Mouse (Mus musculus) midbrain, postnatal 0 days (tissue): ENCODE data around the gene Shisa5. TPM values are rescaled to one million over a fixed set of nuclear protein-coding genes. Genes with fewer than 3 reads are reported as not detected.

ENCODE experiments used
- ATAC-seq: fragments of 200-750 bp; cut with Nextera tagmentation; 2 replicates; pipeline ENCODE4 v1.8.0; 2017; ENCODE audit warnings: moderate number of reproducible peaks, mild to moderate bottlenecking, moderate TSS enrichment, moderate library complexity; ENCODE audit not compliant: low FRiP score
- DNase-seq: peaks from one replicate; pipeline ENCODE4 v3.0.0-alpha.2; 2015; ENCODE audit warnings: low spot score
- H3K27ac ChIP-seq: fragments of 300-500 bp; sonication (generic); 2 replicates; pipeline ENCODE4 v1.5.1; 2014; ENCODE audit warnings: low read depth, mild to moderate bottlenecking, low read length, mixed read lengths
- H3K27me3 ChIP-seq: fragments of 300-500 bp; sonication (generic); 2 replicates; pipeline ENCODE4 v1.6.1; 2014; ENCODE audit warnings: low read length, control low read depth, mixed read lengths; ENCODE audit not compliant: insufficient read depth
- H3K36me3 ChIP-seq: fragments of 300-500 bp; sonication (generic); 2 replicates; pipeline ENCODE4 v1.6.1; 2014; ENCODE audit warnings: low read length, control low read depth, mixed read lengths; ENCODE audit not compliant: insufficient read depth
- H3K4me1 ChIP-seq: fragments of 300-500 bp; sonication (generic); 2 replicates; pipeline ENCODE4 v1.6.1; 2014; ENCODE audit warnings: mild to moderate bottlenecking, control low read depth, antibody characterized with exemption, low read length, mixed read lengths; ENCODE audit not compliant: insufficient read depth
- H3K4me2 ChIP-seq: fragments of 300-500 bp; sonication (generic); 2 replicates; pipeline ENCODE4 v1.6.1; 2014; ENCODE audit warnings: low read depth, mild to moderate bottlenecking, low read length, mixed read lengths; ENCODE audit not compliant: poor library complexity, severe bottlenecking
- H3K4me3 ChIP-seq: fragments of 300-500 bp; sonication (generic); 2 replicates; pipeline ENCODE4 v1.5.1; 2014; ENCODE audit warnings: low read depth, mild to moderate bottlenecking, low read length, moderate library complexity
- H3K9ac ChIP-seq: fragments of 300-500 bp; sonication (generic); replicated peaks from 2 replicates; pipeline ENCODE4 v1.6.1; 2014; ENCODE audit warnings: mild to moderate bottlenecking, low read length, moderate library complexity, mixed read lengths; ENCODE audit not compliant: poor library complexity, severe bottlenecking
- H3K9me3 ChIP-seq: fragments of 300-500 bp; sonication (generic); 2 replicates; pipeline ENCODE4 v1.6.1; 2016; ENCODE audit warnings: low read length, control low read depth
- CTCF ChIP-seq: IDR thresholded peaks from 2 replicates; pipeline ENCODE4 v1.5.1; 2016; ENCODE audit warnings: antibody characterized with exemption, mild to moderate bottlenecking
- WGBS: fragments of 180-500 bp; shearing (Covaris S2); extraction: QIAGEN DNeasy Blood & Tissue Kit; methylation state at CpG from one replicate; pipeline ENCODE4 v1.1.7; 2014; 5-methylcytosine and 5-hydroxymethylcytosine counted together
- polyA plus RNA-seq: library from polyadenylated mRNA; unstranded; fragments of >200 nt; fragmentation: Nextera tagmentation; extraction: Ambion mirVana; gene quantifications from 2 replicates; pipeline ENCODE4 v1.2.1, GENCODE M21; 2015
- total RNA-seq: library from RNA; depleted of rRNA; stranded (reverse); fragments of >200 nt; gene quantifications from 2 replicates; pipeline ENCODE4 v1.2.3, GENCODE M21; 2014

Gene Shisa5
- total and polyA plus RNA-seq, 2 experiments from 2014 or later, result 75.0 to 79.7 TPM

DNA sequence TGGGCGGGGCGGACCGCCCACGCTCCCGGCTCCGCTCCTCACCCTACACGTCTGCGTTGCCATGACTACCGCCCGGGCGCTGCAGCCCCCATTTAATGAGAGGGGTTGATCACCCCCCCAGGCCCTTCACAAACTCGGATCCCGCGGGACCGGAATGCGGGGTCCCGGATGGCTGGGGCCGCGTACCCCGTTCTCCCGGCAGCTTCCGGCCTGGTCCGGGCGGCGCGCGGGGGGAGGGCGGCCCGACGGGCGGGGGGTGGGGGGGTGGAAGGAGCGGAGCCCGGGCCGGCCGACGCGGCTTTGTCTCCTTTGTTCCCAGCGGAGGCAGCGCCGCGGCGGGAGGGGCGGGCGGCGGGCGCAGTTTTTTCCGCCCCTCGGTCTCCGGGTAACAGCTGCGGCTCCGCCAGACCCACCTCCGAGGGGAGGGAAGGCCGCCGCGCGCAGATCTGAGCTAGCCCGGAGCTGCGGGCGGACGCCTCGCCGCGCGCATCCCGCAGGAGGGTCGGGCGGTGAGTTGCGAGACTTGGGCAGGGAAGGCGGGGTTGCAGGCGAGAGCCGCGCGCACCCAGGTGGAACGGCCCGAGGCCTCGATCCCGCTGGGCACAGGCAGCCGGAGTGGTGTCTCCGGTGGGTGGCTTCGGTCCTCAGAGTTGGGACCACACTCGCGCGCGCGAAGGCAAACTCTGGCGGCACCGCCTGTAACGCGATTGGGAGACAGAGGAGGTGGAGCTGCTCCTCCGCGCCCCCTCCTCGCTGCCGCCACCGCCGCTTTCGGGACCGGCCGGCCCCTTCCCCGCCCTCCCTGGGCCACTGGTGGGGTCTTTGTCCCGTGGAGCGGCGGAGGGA is 57.0 kb downstream of the Shisa5 start, which contains the start of gene Plxnb1:
Gene Plxnb1 (plus strand): TSS at position 253 of the 846 bp plus-strand sequence.
- H3K4me2 ChIP-seq, result peak within 1 kb of the TSS; percentile 87
- no peaks in the 10 kb centered on the region for H3K9me3 ChIP-seq
- peaks cover 26% of the 10 kb centered on the region for H3K4me1 ChIP-seq
- WGBS, result under 1% methylated on average over 73 of the region's 102 CpGs
- H3K27ac ChIP-seq, result peak within 1 kb of the TSS; percentile 97
- DNase-seq (peak; percentile 84), ATAC-seq (peak; percentile 59)
- H3K27me3 ChIP-seq, result no peaks in the 10 kb centered on the region
- H3K9ac ChIP-seq, result peak within 1 kb of the TSS; percentile 88
- TF ChIP-seq CTCF, result no peak
- H3K4me3 ChIP-seq, result peak within 1 kb of the TSS; percentile 74
- H3K36me3 ChIP-seq, result peaks cover 22% of the 10 kb centered on the region

DNA sequence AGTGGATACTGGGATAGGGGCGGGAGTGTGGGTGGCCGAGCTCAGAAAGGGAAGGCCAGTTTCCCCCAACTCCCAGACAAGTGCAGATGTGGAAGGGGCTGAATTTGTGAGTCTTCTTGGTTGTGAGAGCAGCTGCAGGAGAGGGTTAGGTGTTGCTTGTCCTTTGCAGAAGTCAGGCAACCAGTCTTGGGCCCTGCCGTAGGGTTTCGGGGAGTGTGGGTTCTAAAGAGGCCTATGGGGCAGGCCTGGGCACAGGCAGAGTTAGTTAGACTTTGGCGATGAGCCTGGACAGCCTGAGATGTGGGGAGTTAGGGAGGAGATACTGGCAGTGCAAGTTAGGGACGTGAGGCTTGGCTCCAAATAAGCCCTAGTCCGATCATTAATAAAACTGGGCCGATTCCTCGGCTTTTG is 57.9 kb downstream of the Shisa5 start:
- H3K36me3 ChIP-seq, result peaks cover 20% of the 10 kb centered on the region
- H3K27me3 ChIP-seq, result no peaks in the 10 kb centered on the region
- H3K4me3 ChIP-seq, result peak overlapping the region; percentile 74
- peak overlapping the region; percentile 97 for H3K27ac ChIP-seq
- TF ChIP-seq CTCF, result no peak
- WGBS, result 4% methylated on average over 9 of the region's 9 CpGs
- ATAC-seq (no peak), DNase-seq (peak; percentile 41)
- H3K9me3 ChIP-seq, result no peaks in the 10 kb centered on the region
- H3K4me1 ChIP-seq, result peaks cover 26% of the 10 kb centered on the region
- peak overlapping the region; percentile 88 for H3K9ac ChIP-seq
- peak overlapping the region; percentile 87 for H3K4me2 ChIP-seq

DNA sequence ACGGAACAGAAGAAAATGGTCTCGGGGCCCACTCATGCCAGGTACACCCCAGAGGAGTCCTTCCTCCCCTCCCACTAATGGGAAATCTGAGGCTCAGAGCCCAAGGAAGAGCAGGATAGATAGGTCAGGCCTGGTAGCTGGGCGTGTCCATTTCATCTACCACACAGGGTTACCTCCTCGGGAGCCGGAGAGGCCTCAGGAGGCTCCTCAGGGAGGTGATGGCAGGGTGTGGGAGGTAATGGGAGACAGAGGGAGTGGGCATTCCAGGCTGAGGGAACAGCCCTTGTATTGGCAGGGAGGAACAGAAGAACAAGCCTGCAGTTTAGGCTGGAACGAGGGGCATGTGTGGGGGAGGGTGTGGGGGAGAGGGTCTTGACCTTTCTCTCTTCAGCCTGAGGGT is 58.5 kb downstream of the Shisa5 start:
- 4% methylated on average over 6 of the region's 6 CpGs for WGBS
- Histone ChIP-seq H3K27ac (peak overlapping the region; percentile 97), H3K4me2 (peak overlapping the region; percentile 87), H3K9me3 (no peaks in the 10 kb centered on the region), H3K4me3 (peak overlapping the region; percentile 74), H3K9ac (peak overlapping the region; percentile 88), H3K4me1 (peaks cover 26% of the 10 kb centered on the region), H3K36me3 (peaks cover 14% of the 10 kb centered on the region), H3K27me3 (no peaks in the 10 kb centered on the region)
- no peak for TF ChIP-seq CTCF
- DNase-seq (no peak), ATAC-seq (no peak)

DNA sequence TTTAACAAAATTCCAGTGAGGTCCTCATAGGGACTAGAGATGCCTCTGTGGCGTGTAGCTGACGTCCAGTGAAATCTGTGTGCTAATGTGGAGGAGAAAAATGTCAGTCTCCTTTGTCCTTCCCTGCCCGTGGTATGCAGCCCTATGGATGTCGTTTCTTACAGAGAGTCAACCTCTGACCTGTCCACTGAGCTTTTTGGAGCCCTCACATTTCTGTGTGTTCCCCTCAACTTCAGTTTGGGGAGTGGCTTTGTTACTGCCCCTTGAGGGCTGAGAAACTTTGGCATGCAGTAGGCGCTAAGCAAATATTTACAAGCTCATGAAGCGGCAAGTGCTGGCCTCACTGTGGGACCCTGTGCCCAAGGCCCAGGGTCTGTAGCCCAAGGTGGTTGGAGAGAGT is 58.9 kb downstream of the Shisa5 start:
- Histone ChIP-seq H3K36me3 (peaks cover 11% of the 10 kb centered on the region), H3K27ac (peak overlapping the region; percentile 97), H3K9ac (peak overlapping the region; percentile 88), H3K9me3 (no peaks in the 10 kb centered on the region), H3K27me3 (no peaks in the 10 kb centered on the region), H3K4me1 (peaks cover 26% of the 10 kb centered on the region), H3K4me3 (peak overlapping the region; percentile 74), H3K4me2 (peak overlapping the region; percentile 87)
- ATAC-seq (no peak), DNase-seq (no peak)
- WGBS, result 17% methylated on average over 6 of the region's 6 CpGs
- no peak for TF ChIP-seq CTCF

DNA sequence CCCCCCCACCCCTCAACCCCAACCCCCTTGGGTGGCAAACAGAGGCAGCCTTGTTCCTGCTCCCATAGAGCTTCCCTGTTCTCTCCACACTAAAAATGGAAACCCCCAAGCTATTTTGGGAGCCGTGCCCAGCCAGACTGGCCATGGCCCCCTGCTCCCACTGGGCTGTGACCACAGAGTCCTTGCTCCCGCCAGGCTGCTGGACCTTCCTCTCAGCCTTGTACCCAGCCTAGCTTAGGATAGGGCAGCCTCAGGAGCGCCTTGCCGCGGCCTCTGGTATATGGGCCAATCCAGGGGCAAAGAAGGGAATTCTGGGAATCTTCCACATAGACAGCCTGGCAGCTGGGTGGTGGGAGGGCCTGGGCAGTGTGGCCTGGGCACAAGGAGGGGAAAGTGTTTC is 59.5 kb downstream of the Shisa5 start:
- 45% methylated on average over 5 of the region's 5 CpGs for WGBS
- Histone ChIP-seq H3K9me3 (no peaks in the 10 kb centered on the region), H3K27me3 (no peaks in the 10 kb centered on the region), H3K4me3 (0 out of 2 replicates have a peak overlapping the region, but pooled peaks have one; percentile 3), H3K9ac (peak overlapping the region; percentile 88), H3K4me2 (peak overlapping the region; percentile 87), H3K36me3 (peaks cover 11% of the 10 kb centered on the region), H3K4me1 (peaks cover 26% of the 10 kb centered on the region), H3K27ac (peak overlapping the region; percentile 97; the same call in 1 of the 2 replicates)
- TF ChIP-seq CTCF, result no peak
- peak; percentile 41 for ATAC-seq
- DNase-seq, result peak; percentile 79

DNA sequence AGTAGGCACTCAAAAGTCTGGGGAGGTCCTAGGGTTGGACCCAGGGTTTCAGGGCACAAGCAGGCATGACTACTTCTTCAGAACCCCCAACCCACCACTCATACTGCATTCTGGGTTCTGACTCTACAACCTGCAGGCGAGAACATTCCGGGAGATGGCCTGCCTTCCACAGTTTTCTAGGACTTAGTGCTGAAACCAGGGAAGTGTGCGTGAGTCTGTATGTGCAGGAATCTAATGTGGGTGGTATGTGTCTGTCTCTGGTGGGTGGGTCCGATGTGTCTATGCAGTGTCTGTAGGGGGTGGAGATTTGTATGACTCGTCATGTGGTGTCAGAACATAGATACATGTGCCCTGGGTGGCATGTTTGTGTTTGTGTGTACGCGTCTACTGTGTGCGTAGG is 60.0 kb downstream of the Shisa5 start:
- peaks cover 16% of the 10 kb centered on the region for H3K36me3 ChIP-seq
- no peaks in the 10 kb centered on the region for H3K27me3 ChIP-seq
- H3K4me2 ChIP-seq, result peak overlapping the region; percentile 87
- peak overlapping the region; percentile 88 for H3K9ac ChIP-seq
- DNase-seq (no peak), ATAC-seq (no peak)
- no peaks in the 10 kb centered on the region for H3K9me3 ChIP-seq
- peak overlapping the region; percentile 97 for H3K27ac ChIP-seq
- 77% methylated on average over 8 of the region's 8 CpGs for WGBS
- no peak for TF ChIP-seq CTCF
- H3K4me1 ChIP-seq, result peaks cover 26% of the 10 kb centered on the region
- H3K4me3 ChIP-seq, result no peak overlapping the region
